Mouse (Mus musculus) erythroblast, embryonic 14.5 days (primary cell): ENCODE data around the gene Rasgrp3. TPM values are rescaled to one million over a fixed set of nuclear protein-coding genes. Genes with fewer than 3 reads are reported as not detected.

Experiments
- H3K27me3 ChIP-seq: 2 replicates; pipeline ENCODE4 v1.6.1; 2012; ENCODE audit warnings: inconsistent platforms; ENCODE audit not compliant: control insufficient read depth
- H3K36me3 ChIP-seq: 2 replicates; pipeline ENCODE4 v1.6.1; 2012; ENCODE audit warnings: mild to moderate bottlenecking, inconsistent platforms; ENCODE audit not compliant: control insufficient read depth
- H3K4me1 ChIP-seq: 2 replicates; pipeline ENCODE4 v1.6.1; 2012; ENCODE audit warnings: inconsistent platforms; ENCODE audit not compliant: control insufficient read depth
- H3K4me3 ChIP-seq: replicated peaks from 2 replicates; pipeline ENCODE3; 2012; ENCODE audit warnings: moderate library complexity, mild to moderate bottlenecking, inconsistent platforms
- H3K9me3 ChIP-seq: 2 replicates; pipeline ENCODE4 v1.6.1; 2012; ENCODE audit warnings: low read length, inconsistent platforms, mixed read lengths; ENCODE audit not compliant: control insufficient read depth
- GATA1 ChIP-seq: IDR thresholded peaks from 2 replicates; pipeline ENCODE4 v1.6.1; 2012; ENCODE audit warnings: low read length, inconsistent platforms, mixed read lengths
- TAL1 ChIP-seq: IDR thresholded peaks from 3 replicates; pipeline ENCODE4 v1.6.1; 2012; ENCODE audit warnings: low read length, inconsistent platforms, mixed read lengths
- polyA plus RNA-seq: library from polyadenylated mRNA; stranded (reverse); fragments of >175 nt; gene quantifications from 2 replicates; pipeline ENCODE4 v1.2.3, GENCODE M21; 2012

Gene Rasgrp3
- polyA plus RNA-seq, 1 experiment = not detected

DNA sequence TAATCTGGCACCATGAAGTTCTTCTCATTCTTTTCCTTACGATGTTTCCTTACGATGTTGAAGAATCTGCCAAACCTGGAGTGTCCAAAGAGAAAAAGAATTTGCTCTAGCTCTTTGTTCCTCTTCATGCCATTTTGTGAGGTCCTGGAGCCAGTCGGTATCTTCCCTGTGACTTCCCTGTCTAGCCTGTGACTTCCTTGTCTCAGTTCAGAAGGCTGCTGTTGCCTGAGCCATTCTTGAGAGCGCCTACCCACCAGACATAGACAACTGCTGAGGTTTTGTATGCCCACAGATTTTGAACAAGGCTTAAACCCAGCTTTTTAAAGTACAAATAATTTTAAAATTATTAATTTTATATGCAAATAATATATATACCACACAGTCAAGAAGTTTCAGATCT lies 31.3 kb downstream of the Rasgrp3 start:
- H3K27me3 ChIP-seq = no peaks in the 10 kb centered on the region
- no peaks in the 10 kb centered on the region for H3K4me1 ChIP-seq
- H3K36me3 ChIP-seq = no peaks in the 10 kb centered on the region
- no peak overlapping the region for H3K4me3 ChIP-seq
- H3K9me3 ChIP-seq = no peaks in the 10 kb centered on the region
- no peak for TF ChIP-seq GATA1
- no peak for TF ChIP-seq TAL1

DNA sequence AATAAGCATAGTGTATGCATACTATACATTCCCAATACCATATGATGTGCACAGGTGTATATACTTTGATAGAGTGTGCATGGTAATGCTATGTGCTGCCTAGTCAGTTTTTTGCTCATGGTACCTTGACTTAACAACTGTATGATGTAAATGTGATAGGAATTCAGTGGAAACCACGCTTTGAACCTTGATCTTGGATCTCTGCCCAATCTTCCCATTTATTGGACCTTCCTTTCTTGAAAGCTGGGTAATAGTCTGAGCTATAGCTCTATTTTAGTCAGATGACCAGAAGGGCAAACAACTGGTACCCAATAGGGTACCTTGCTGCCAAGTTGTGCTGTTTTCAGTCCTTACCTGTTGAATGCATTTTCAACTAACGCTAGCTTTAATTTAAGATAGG lies 31.8 kb downstream of the Rasgrp3 start:
- Histone ChIP-seq H3K4me1 (no peaks in the 10 kb centered on the region), H3K27me3 (no peaks in the 10 kb centered on the region), H3K36me3 (no peaks in the 10 kb centered on the region), H3K9me3 (no peaks in the 10 kb centered on the region), H3K4me3 (no peak overlapping the region)
- TF ChIP-seq TAL1 (no peak), GATA1 (no peak)

DNA sequence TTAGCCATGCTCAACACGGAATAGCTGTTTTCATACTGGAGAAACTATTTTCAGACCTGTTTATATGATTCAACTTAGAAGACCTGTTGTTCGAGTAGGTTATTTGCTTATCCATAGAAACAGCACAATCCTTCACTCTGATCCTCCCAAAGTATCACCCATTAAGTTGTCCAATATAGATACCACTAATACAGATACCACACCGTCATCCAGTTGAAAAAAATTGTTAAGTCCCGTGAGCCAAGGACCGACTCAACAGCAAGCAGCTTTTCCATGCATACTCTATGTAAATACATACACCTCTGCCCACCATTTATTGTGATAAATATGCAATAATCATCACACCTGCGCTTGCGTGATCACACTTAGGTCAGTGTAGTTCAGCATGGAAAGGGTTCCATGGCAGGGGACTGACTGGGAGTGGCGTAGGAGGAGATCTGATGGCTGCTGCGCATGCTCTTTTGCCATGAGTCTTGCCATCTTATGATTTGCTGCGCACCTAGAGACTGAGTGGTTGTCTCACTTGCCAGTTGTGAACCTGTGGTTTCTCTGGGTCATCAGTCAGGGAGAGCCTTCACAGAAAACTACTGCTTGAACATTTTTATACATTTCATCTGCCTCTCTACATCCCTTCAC lies 32.9 kb downstream of the Rasgrp3 start:
- H3K4me3 ChIP-seq = no peak overlapping the region
- no peak for TF ChIP-seq TAL1
- no peak for TF ChIP-seq GATA1
- H3K27me3 ChIP-seq = no peaks in the 10 kb centered on the region
- H3K4me1 ChIP-seq = no peaks in the 10 kb centered on the region
- no peaks in the 10 kb centered on the region for H3K9me3 ChIP-seq
- H3K36me3 ChIP-seq = no peaks in the 10 kb centered on the region

DNA sequence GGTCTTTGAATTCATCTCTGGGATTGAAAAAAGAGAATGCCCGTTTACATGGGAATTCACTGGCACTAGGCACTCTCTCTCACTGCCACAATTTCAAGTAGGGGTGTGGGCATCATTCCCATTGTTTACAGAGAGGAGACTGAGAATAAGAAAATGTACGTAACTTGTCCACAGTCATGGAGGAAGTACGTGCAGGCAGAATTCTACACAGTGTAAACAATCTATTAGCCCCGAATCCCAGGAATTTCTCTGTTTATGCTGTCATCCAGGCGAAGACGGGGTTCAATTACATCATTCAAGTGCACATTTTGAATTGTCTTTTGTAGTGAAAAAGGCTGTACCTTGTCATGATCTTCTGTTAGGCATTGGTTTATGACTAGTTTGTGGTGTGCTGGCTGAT lies 34.6 kb downstream of the Rasgrp3 start:
- no peaks in the 10 kb centered on the region for H3K4me1 ChIP-seq

GRCm38 (mm10) chr17:75470885-75471610 lies 35.4 kb downstream of the Rasgrp3 start:
- no peaks in the 10 kb centered on the region for H3K27me3 ChIP-seq
- no peak for TF ChIP-seq TAL1
- TF ChIP-seq GATA1 = no peak
- no peaks in the 10 kb centered on the region for H3K9me3 ChIP-seq
- H3K4me1 ChIP-seq = peaks cover 1% of the 10 kb centered on the region; the same call in 1 of the 2 replicates
- H3K4me3 ChIP-seq = no peak overlapping the region
- no peaks in the 10 kb centered on the region for H3K36me3 ChIP-seq

More for the DNA sequence above, 34.6 kb downstream of the Rasgrp3 start:
- Histone ChIP-seq H3K27me3 (no peaks in the 10 kb centered on the region), H3K4me3 (no peak overlapping the region), H3K36me3 (no peaks in the 10 kb centered on the region), H3K9me3 (no peaks in the 10 kb centered on the region)
- TF ChIP-seq TAL1 (no peak), GATA1 (no peak)

- TF ChIP-seq TAL1 (no peak), GATA1 (no peak)
- H3K27me3 ChIP-seq = no peaks in the 10 kb centered on the region
- H3K9me3 ChIP-seq = no peaks in the 10 kb centered on the region
- H3K4me3 ChIP-seq = no peak overlapping the region
- H3K36me3 ChIP-seq = no peaks in the 10 kb centered on the region
- peaks cover 2% of the 10 kb centered on the region; the same call in 1 of the 2 replicates for H3K4me1 ChIP-seq
These were observed 36.1 kb downstream of the Rasgrp3 start for GRCm38 (mm10) chr17:75471644-75472253.

- no peaks in the 10 kb centered on the region for H3K27me3 ChIP-seq
- no peaks in the 10 kb centered on the region for H3K36me3 ChIP-seq
- H3K9me3 ChIP-seq = no peaks in the 10 kb centered on the region
- H3K4me1 ChIP-seq = peaks cover 2% of the 10 kb centered on the region; the same call in 1 of the 2 replicates
- no peak overlapping the region for H3K4me3 ChIP-seq
- TF ChIP-seq GATA1 (no peak), TAL1 (no peak)
These were observed 36.7 kb downstream of the Rasgrp3 start for GRCm38 (mm10) chr17:75472379-75472778.

DNA sequence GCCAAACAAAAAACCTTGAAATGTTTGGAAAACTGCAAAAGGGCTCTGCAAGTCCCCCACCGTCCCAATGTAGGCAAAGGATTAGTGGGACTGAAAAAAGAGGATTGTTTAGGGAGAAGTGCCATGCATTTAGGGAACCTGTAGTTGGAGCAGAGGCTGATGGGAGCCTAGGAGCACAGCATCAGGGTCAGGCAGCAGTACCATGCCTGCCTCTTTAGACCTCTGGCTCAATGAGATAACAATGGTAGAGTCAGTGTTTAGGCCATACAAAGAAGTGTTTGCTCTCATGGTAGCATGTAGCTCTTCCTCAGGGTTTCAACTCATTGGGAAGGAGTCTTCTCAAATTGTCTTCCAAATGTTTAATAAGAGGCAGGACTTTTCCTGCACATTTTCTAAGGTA lies 40.3 kb downstream of the Rasgrp3 start:
- Histone ChIP-seq H3K4me1 (peaks cover 2% of the 10 kb centered on the region; the same call in 1 of the 2 replicates), H3K36me3 (no peaks in the 10 kb centered on the region), H3K9me3 (no peaks in the 10 kb centered on the region), H3K4me3 (no peak overlapping the region), H3K27me3 (no peaks in the 10 kb centered on the region)
- TF ChIP-seq TAL1 (no peak), GATA1 (no peak)

DNA sequence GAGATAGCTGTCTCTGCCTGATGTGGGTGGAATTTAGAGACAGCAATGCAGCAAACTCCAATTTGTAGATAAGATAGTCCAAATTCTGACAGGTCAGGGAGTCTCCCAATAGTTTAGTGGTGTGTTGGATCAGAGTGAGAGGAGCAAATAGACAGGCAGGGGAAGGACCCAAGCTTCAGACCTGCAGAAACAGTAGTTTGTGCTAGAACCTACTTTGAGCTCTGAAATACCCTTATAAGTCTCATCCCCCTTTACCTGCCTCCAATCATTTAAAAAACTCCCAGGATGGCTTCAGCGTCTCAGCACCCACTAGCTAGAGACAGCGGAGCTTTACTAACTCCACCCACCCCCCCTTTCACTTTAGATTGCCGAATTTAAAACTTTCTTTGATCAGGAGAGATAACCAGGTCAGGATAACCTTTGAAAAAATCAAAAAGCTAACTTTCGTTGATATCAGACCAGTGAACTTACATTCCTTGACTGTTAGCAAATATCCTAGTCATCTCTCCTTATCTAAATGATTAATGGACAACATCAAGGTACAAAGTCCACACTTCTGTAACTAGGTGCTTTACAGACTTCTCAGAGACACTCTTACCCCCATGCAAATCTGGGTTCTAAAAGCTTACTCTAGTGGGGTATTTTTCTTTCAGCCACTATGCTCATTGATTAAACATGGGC lies 41.2 kb downstream of the Rasgrp3 start:
- no peaks in the 10 kb centered on the region for H3K27me3 ChIP-seq
- peaks cover 2% of the 10 kb centered on the region; the same call in 1 of the 2 replicates for H3K4me1 ChIP-seq
- no peaks in the 10 kb centered on the region for H3K9me3 ChIP-seq
- H3K36me3 ChIP-seq = no peaks in the 10 kb centered on the region
- H3K4me3 ChIP-seq = no peak overlapping the region
- TF ChIP-seq TAL1 (no peak), GATA1 (no peak)
